Mouse (Mus musculus) brain, embryonic 14.5 days (tissue): ENCODE measurements around the gene Ccdc14.

Experiments used
- CTCF ChIP-seq: fragments of 200-500 bp; IDR thresholded peaks from 2 replicates; pipeline ENCODE4 v1.5.1; 2012; ENCODE audit warnings: inconsistent platforms, mild to moderate bottlenecking, moderate library complexity, borderline replicate concordance; ENCODE audit not compliant: insufficient read depth, insufficient read length; ENCODE audit errors: extremely low read depth
- POLR2A ChIP-seq: fragments of 200-500 bp; IDR thresholded peaks from 2 replicates; pipeline ENCODE4 v1.6.1; 2012; ENCODE audit warnings: mild to moderate bottlenecking, inconsistent platforms, borderline replicate concordance; ENCODE audit not compliant: poor library complexity, insufficient read depth, insufficient read length, severe bottlenecking; ENCODE audit errors: extremely low read depth

DNA sequence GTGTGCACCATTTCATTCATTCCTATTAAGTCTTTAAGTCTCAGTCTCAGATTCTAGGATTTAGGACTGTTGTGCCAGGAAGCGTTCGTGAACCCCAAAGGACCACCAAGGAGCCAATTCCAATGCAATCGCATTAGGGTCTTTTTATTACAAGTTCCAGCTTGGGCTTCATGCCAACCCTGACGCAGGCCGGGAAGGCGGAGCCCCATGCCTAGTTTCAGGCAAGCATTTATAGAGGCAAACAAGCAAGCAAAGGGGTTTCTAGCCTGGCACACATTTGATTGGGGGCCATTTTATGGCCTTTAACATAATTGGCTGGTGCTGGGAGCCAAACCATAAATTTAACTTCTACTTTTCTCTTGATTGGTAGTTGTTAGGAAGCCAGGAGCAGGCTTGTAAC is 16.1 kb upstream of the Ccdc14 start:
- TF ChIP-seq CTCF, result no peak
- no peak for TF ChIP-seq POLR2A
